Mouse (Mus musculus) CH12.LX (cell line): ENCODE data around the gene Gm20671.
A peak's percentile ranks its signal among the peaks of the same experiment; 100 is the strongest.

Experiments used
- CHD1 ChIP-seq: IDR thresholded peaks from 2 replicates; pipeline ENCODE4 v1.6.1; 2012; ENCODE audit warnings: low read depth, low read length, improper control_type of control experiment, inconsistent platforms
- CTCF ChIP-seq, 2 experiments: IDR thresholded peaks in 1 of 2; conservative IDR thresholded peaks in 1 of 2; 2 replicates each; pipeline ENCODE4 v1.5.1; 2011 to 2012; ENCODE audit warnings: low read depth in 2 of 2, low read length in 2 of 2, improper control_type of control experiment in 1 of 2, inconsistent platforms in 1 of 2, mild to moderate bottlenecking in 1 of 2, moderate library complexity in 1 of 2
- E2F4 ChIP-seq: IDR thresholded peaks from 2 replicates; pipeline ENCODE4 v1.6.1; 2011; ENCODE audit warnings: low read depth, low read length, improper control_type of control experiment; ENCODE audit not compliant: insufficient replicate concordance
- EP300 ChIP-seq: IDR thresholded peaks from 2 replicates; pipeline ENCODE4 v1.6.1; 2011; ENCODE audit warnings: low read length, improper control_type of control experiment
- ETS1 ChIP-seq: conservative IDR thresholded peaks from 2 replicates; pipeline ENCODE4 v1.6.1; 2012; ENCODE audit warnings: low read depth, mild to moderate bottlenecking, inconsistent platforms, low read length, improper control_type of control experiment, moderate library complexity
- TCF12 ChIP-seq: IDR thresholded peaks from 2 replicates; pipeline ENCODE4 v1.6.1; 2014; ENCODE audit warnings: low read depth, mild to moderate bottlenecking, inconsistent platforms, low read length, improper control_type of control experiment
- USF2 ChIP-seq: conservative IDR thresholded peaks from 2 replicates; pipeline ENCODE4 v1.6.1; 2011; ENCODE audit warnings: low read depth, low read length, improper control_type of control experiment
- ZKSCAN1 ChIP-seq: IDR thresholded peaks from 2 replicates; pipeline ENCODE4 v1.6.1; 2012; ENCODE audit warnings: low read depth, inconsistent platforms, low read length, improper control_type of control experiment, borderline replicate concordance
- ZNF384 ChIP-seq: IDR thresholded peaks from 2 replicates; pipeline ENCODE4 v1.6.1; 2012; ENCODE audit warnings: low read depth, low read length, improper control_type of control experiment, inconsistent platforms

DNA sequence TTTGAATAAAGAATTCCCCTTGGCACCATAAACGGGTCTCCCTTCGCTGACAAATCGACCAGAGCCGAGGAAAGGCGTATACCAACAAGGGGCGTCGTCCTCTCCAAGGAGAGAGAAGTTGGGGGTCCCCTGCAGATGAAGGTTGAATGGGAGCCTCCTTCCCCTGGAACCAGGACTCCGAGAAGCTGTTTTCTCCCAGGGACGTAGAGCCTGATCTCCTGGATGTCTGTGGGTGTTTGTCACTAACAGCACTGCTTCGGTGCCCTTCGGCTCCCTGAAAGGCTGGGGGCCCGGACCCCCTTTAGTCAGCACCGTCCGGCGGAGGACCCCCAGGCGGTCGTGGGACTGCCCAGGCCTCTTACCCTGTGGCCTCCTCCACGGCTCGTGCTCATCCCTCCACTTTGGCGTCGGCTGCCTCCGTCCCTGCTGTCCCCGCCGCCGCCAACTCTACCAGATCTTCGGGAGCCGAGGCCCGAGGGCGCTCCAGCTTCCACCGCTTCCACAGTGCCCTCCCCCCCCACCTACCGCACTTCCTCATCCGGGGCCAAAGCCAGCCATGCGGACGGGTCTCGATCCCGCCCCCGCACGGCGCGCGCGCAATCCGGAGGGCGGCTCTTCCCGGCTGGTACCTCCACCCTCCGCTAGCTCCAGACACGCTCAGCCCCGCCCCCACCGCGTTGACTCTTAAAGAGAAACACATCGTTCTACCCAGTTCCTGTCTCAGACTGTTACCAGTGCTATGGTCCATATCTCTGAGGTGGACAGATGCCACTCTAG lies 27.0 kb upstream of the Gm20671 start, which contains the start of gene Prr14l:
- TF ChIP-seq CTCF (conservative IDR thresholded peaks at IDR 0.05 in 1 of 2, IDR thresholded peaks at IDR 0.05 in 1 of 2; ENCODE audit: low read depth in 2 of 2, low read length in 2 of 2) (no peak), EP300 (no peak), ZNF384 (0 out of 2 replicates have a peak, but pooled peaks have one; percentile 27), CHD1 (no peak), TCF12 (peak; percentile 92), E2F4 (peak; percentile 68; the same call in 1 of the 2 replicates), ETS1 (peak; percentile 36), ZKSCAN1 (no peak), USF2 (no peak)
